Mouse (Mus musculus): ENCODE measurements around the gene Ctdspl. TPM values are rescaled to one million over a fixed set of nuclear protein-coding genes. Genes with fewer than 3 reads are reported as not detected.

Ctdspl gene
- polyA plus RNA-seq, 1 experiment from 2014 or later: 8.1 TPM

DNA sequence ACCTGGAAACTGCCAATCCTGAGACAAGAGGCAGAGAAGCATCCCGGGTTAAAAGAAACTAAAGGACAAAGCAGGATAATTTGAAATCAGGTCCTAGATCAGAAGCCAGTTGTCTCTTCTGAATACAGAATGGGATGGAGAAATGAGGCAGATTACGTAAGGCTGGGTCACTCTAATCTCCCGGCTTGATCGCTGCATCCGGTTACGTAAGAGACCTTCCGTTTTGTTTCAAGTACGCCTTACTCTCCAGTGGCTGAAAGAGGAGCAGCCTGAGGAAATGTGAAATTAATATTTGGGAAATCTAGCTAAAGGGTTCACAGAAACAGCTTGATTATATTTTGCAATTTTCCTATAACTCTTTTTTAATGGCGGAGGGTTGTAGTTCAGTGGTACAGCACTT is 13.2 kb upstream of the Ctdspl start:
- Histone ChIP-seq H3K9ac (ENCODE audit: low read length) (no peak overlapping the region), H3K9me3 (replicated peaks; ENCODE audit: control insufficient read depth, low read length) (peaks cover 3% of the 10 kb centered on the region), H3K4me2 (ENCODE audit: low read depth, low read length) (no peak overlapping the region), H3K4me1 (ENCODE audit: control insufficient read depth, insufficient read depth, low read length) (peaks cover 3% of the 10 kb centered on the region), H3K4me3 (ENCODE audit: low read length) (no peak overlapping the region), H3K27me3 (ENCODE audit: control insufficient read depth, insufficient read depth, low read length) (no peaks in the 10 kb centered on the region), H3K36me3 (ENCODE audit: control insufficient read depth, insufficient read depth) (no peaks in the 10 kb centered on the region), H3K27ac (ENCODE audit: low read length) (no peak overlapping the region)
- no peak for ATAC-seq (replicated peaks; ENCODE audit: extremely low read depth, insufficient read depth, low FRiP score)
- WGBS: 83% methylated on average over 9 of the region's 9 CpGs

- H3K4me3 ChIP-seq (ENCODE audit: low read length): no peak overlapping the region
- no peaks in the 10 kb centered on the region for H3K36me3 ChIP-seq (ENCODE audit: control insufficient read depth, insufficient read depth)
- H3K4me1 ChIP-seq (ENCODE audit: control insufficient read depth, insufficient read depth, low read length): no peaks in the 10 kb centered on the region
- H3K27ac ChIP-seq (ENCODE audit: low read length): no peak overlapping the region
- H3K9ac ChIP-seq (ENCODE audit: low read length): no peak overlapping the region
- peaks cover 3% of the 10 kb centered on the region for H3K9me3 ChIP-seq (replicated peaks; ENCODE audit: control insufficient read depth, low read length)
- 67% methylated on average over 3 of the region's 3 CpGs for WGBS
- no peaks in the 10 kb centered on the region for H3K27me3 ChIP-seq (ENCODE audit: control insufficient read depth, insufficient read depth, low read length)
- H3K4me2 ChIP-seq (ENCODE audit: low read depth, low read length): no peak overlapping the region
- ATAC-seq (replicated peaks; ENCODE audit: extremely low read depth, insufficient read depth, low FRiP score): no peak
Measured at GRCm38 (mm10) chr9:118913613-118914012, 12.6 kb upstream of the Ctdspl start.

DNA sequence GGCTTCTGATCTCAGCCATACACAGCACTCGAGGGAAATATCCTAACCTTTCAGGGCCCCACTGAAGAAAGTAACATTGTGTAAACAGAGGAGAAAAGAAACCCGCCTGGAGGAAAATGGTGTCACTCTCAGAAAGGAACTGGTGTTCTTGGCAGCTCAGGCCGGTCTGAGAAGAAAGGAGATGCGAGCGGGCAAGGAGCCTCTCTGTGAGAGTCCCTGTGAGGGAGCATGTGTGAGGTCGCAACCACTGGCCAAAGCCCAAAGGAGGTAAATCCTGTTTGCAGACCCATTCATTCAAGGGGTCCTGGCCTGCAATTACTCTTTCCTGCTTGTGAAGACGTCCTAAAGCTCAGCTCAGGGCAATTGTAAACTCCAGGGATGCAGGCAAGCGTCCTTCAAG is 11.7 kb upstream of the Ctdspl start:
- Histone ChIP-seq H3K36me3 (ENCODE audit: control insufficient read depth, insufficient read depth) (no peaks in the 10 kb centered on the region), H3K27me3 (ENCODE audit: control insufficient read depth, insufficient read depth, low read length) (no peaks in the 10 kb centered on the region), H3K4me2 (ENCODE audit: low read depth, low read length) (no peak overlapping the region), H3K27ac (ENCODE audit: low read length) (no peak overlapping the region), H3K9me3 (replicated peaks; ENCODE audit: control insufficient read depth, low read length) (peaks cover 3% of the 10 kb centered on the region), H3K4me3 (ENCODE audit: low read length) (no peak overlapping the region), H3K4me1 (ENCODE audit: control insufficient read depth, insufficient read depth, low read length) (no peaks in the 10 kb centered on the region), H3K9ac (ENCODE audit: low read length) (no peak overlapping the region)
- ATAC-seq (replicated peaks; ENCODE audit: extremely low read depth, insufficient read depth, low FRiP score): no peak
- WGBS: 48% methylated on average over 8 of the region's 8 CpGs

DNA sequence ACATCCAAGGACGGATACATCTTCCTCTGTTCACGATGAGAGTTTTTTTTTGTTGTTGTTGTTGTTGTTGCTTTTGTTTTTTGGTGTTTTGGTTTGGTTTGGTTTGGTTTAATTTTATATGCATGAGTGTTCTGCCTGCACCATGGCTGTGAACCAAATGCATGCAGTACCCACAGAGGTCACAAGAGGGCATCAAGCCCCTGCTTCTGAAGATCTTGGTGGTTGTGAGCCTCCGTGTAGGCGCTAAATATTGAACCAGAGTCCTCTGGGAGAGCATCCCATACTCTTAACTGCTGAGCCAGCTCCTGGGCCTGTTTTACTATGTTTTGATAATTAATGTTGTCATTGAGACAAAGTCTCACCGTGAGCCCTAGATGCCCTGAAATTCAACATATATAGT is 11.0 kb upstream of the Ctdspl start:
- Histone ChIP-seq H3K4me3 (ENCODE audit: low read length) (no peak overlapping the region), H3K9me3 (replicated peaks; ENCODE audit: control insufficient read depth, low read length) (peaks cover 3% of the 10 kb centered on the region), H3K27ac (ENCODE audit: low read length) (no peak overlapping the region), H3K4me2 (ENCODE audit: low read depth, low read length) (no peak overlapping the region), H3K27me3 (ENCODE audit: control insufficient read depth, insufficient read depth, low read length) (no peaks in the 10 kb centered on the region), H3K9ac (ENCODE audit: low read length) (no peak overlapping the region), H3K36me3 (ENCODE audit: control insufficient read depth, insufficient read depth) (no peaks in the 10 kb centered on the region), H3K4me1 (ENCODE audit: control insufficient read depth, insufficient read depth, low read length) (peaks cover 3% of the 10 kb centered on the region; the same call in 1 of the 2 replicates)
- WGBS: 50% methylated on average over 5 of the region's 5 CpGs
- no peak for ATAC-seq (replicated peaks; ENCODE audit: extremely low read depth, insufficient read depth, low FRiP score)

DNA sequence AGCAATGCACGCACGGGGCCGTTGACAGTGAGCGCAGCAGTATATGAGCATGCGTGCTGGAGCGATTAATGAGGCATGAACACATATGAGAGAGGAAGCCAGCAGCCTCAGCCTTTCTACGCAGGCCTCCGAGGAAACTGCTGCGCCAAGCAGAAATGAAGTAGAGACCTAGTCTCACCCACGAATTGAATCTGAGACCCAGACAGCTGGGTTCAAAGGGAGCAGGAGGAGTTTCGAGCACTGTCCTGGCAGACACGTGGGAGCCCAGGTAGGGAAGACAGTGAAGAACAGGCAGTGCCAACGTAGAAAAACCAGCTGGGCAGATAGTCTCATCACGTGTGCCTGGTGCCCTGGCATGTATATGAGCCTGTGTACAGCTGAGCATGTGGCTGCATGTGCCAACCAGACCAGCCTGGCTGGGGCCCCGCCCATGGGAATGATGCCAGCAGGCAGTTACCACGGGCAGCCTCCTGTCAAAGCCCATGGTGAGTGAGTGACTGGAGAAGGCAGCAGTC is 6.5 kb upstream of the Ctdspl start:
- Histone ChIP-seq H3K27me3 (ENCODE audit: control insufficient read depth, insufficient read depth, low read length) (no peaks in the 10 kb centered on the region), H3K27ac (ENCODE audit: low read length) (no peak overlapping the region), H3K9ac (ENCODE audit: low read length) (no peak overlapping the region), H3K36me3 (ENCODE audit: control insufficient read depth, insufficient read depth) (no peaks in the 10 kb centered on the region), H3K4me1 (ENCODE audit: control insufficient read depth, insufficient read depth, low read length) (peaks cover 11% of the 10 kb centered on the region), H3K4me2 (ENCODE audit: low read depth, low read length) (no peak overlapping the region), H3K4me3 (ENCODE audit: low read length) (no peak overlapping the region), H3K9me3 (replicated peaks; ENCODE audit: control insufficient read depth, low read length) (peaks cover 3% of the 10 kb centered on the region)
- no peak for ATAC-seq (replicated peaks; ENCODE audit: extremely low read depth, insufficient read depth, low FRiP score)
- 72% methylated on average over 16 of the region's 16 CpGs for WGBS

GRCm38 (mm10) chr9:118920798-118921515 is 5.3 kb upstream of the Ctdspl start:
- Histone ChIP-seq H3K27me3 (ENCODE audit: control insufficient read depth, insufficient read depth, low read length) (no peaks in the 10 kb centered on the region), H3K4me1 (ENCODE audit: control insufficient read depth, insufficient read depth, low read length) (peaks cover 18% of the 10 kb centered on the region), H3K27ac (ENCODE audit: low read length) (no peak overlapping the region), H3K9me3 (replicated peaks; ENCODE audit: control insufficient read depth, low read length) (no peaks in the 10 kb centered on the region), H3K4me3 (ENCODE audit: low read length) (no peak overlapping the region), H3K9ac (ENCODE audit: low read length) (no peak overlapping the region), H3K4me2 (ENCODE audit: low read depth, low read length) (no peak overlapping the region), H3K36me3 (ENCODE audit: control insufficient read depth, insufficient read depth) (no peaks in the 10 kb centered on the region)
- no peak for ATAC-seq (replicated peaks; ENCODE audit: extremely low read depth, insufficient read depth, low FRiP score)
- WGBS: 32% methylated on average over 12 of the region's 12 CpGs

DNA sequence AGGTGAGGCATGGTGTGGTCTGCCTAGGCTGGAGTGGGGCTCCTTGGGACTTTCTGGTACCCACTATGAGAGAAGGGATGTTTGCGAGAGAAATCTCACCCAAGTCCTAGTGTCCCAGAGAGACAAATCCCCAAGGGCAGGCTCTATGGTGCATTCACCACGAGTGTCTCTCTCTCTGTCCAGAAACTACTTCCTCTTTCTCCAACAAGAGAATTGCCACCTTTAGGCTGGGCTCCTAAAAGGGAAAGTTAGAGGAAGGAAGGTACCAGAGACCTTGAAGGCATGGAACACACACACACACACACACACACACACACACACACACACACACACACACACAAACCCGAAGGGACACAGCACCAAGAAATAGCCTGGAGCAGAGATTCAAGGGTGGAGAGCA is 4.3 kb upstream of the Ctdspl start:
- no peaks in the 10 kb centered on the region for H3K36me3 ChIP-seq (ENCODE audit: control insufficient read depth, insufficient read depth)
- no peaks in the 10 kb centered on the region for H3K27me3 ChIP-seq (ENCODE audit: control insufficient read depth, insufficient read depth, low read length)
- H3K27ac ChIP-seq (ENCODE audit: low read length): no peak overlapping the region
- H3K4me1 ChIP-seq (ENCODE audit: control insufficient read depth, insufficient read depth, low read length): peaks cover 18% of the 10 kb centered on the region
- H3K9ac ChIP-seq (ENCODE audit: low read length): no peak overlapping the region
- H3K4me2 ChIP-seq (ENCODE audit: low read depth, low read length): no peak overlapping the region
- ATAC-seq (replicated peaks; ENCODE audit: extremely low read depth, insufficient read depth, low FRiP score): no peak
- H3K4me3 ChIP-seq (ENCODE audit: low read length): no peak overlapping the region
- no peaks in the 10 kb centered on the region for H3K9me3 ChIP-seq (replicated peaks; ENCODE audit: control insufficient read depth, low read length)
- WGBS: 77% methylated on average over 3 of the region's 3 CpGs

GRCm38 (mm10) chr9:118924554-118925085 is 1.6 kb upstream of the Ctdspl start:
- Histone ChIP-seq H3K4me1 (ENCODE audit: control insufficient read depth, insufficient read depth, low read length) (peaks cover 33% of the 10 kb centered on the region), H3K9me3 (replicated peaks; ENCODE audit: control insufficient read depth, low read length) (no peaks in the 10 kb centered on the region), H3K4me2 (ENCODE audit: low read depth, low read length) (peak overlapping the region; percentile 99), H3K4me3 (ENCODE audit: low read length) (peak overlapping the region; percentile 88), H3K9ac (ENCODE audit: low read length) (peak overlapping the region; percentile 82), H3K27ac (ENCODE audit: low read length) (peak overlapping the region; percentile 92; the same call in 1 of the 2 replicates), H3K36me3 (ENCODE audit: control insufficient read depth, insufficient read depth) (no peaks in the 10 kb centered on the region), H3K27me3 (ENCODE audit: control insufficient read depth, insufficient read depth, low read length) (no peaks in the 10 kb centered on the region)
- 20% methylated on average over 15 of the region's 16 CpGs for WGBS
- 0 out of 2 replicates have a peak, but pooled peaks have one; percentile 0 for ATAC-seq (replicated peaks; ENCODE audit: extremely low read depth, insufficient read depth, low FRiP score)
